Mouse (Mus musculus) cerebellum, adult 2 months (tissue): ENCODE measurements around the gene Prpf4. TPM values are rescaled to one million over a fixed set of nuclear protein-coding genes. Genes with fewer than 3 reads are reported as not detected.

ENCODE experiments used
- DNase-seq, 2 experiments: peaks; one replicate each; pipeline ENCODE4 v3.0.0; 2021
- H3K27ac ChIP-seq: fragments of 200-500 bp; 2 replicates; pipeline ENCODE4 v1.5.1; 2012; ENCODE audit warnings: low read length, control low read depth, inconsistent platforms; ENCODE audit not compliant: insufficient read depth
- H3K27me3 ChIP-seq: fragments of 200-500 bp; 2 replicates; pipeline ENCODE4 v1.6.1; 2012; ENCODE audit warnings: inconsistent platforms, mild to moderate bottlenecking, low read length, moderate library complexity; ENCODE audit not compliant: control insufficient read depth, insufficient read depth
- H3K4me1 ChIP-seq: fragments of 200-500 bp; 2 replicates; pipeline ENCODE4 v1.6.1; 2011; ENCODE audit warnings: low read length; ENCODE audit not compliant: control insufficient read depth, insufficient read depth
- H3K4me3 ChIP-seq: fragments of 200-500 bp; replicated peaks from 2 replicates; pipeline ENCODE3; 2011; ENCODE audit warnings: mild to moderate bottlenecking, low read depth, low read length, control low read depth; ENCODE audit not compliant: insufficient read depth
- CTCF ChIP-seq: fragments of 200-500 bp; IDR thresholded peaks from 2 replicates; pipeline ENCODE4 v1.5.1; 2011; ENCODE audit warnings: low read depth, mild to moderate bottlenecking, control low read depth, low read length, moderate library complexity, borderline replicate concordance; ENCODE audit not compliant: insufficient read depth
- POLR2A ChIP-seq: fragments of 200-500 bp; IDR thresholded peaks from 2 replicates; pipeline ENCODE4 v1.6.1; 2011; ENCODE audit warnings: low read length, control low read depth, borderline replicate concordance; ENCODE audit not compliant: insufficient read depth
- WGBS: fragments of 180-500 bp; shearing (Covaris S2); methylation state at CpG from one replicate; pipeline ENCODE4 v1.1.7; 2018; 5-methylcytosine and 5-hydroxymethylcytosine counted together
- polyA plus RNA-seq: library from polyadenylated mRNA; depleted of rRNA; stranded (reverse); fragments of >200 nt; gene quantifications from 2 replicates; pipeline ENCODE4 v1.2.3, GENCODE M21; 2012

The Prpf4 gene
- polyA plus RNA-seq, 1 experiment: 20.4 TPM

GRCm38 (mm10) chr4:62435081-62435480, 26.5 kb downstream of the Prpf4 start, which contains the start of gene Rnf183:
Gene Rnf183 (minus strand): TSS chr4:62435252.
- no peak for TF ChIP-seq POLR2A
- TF ChIP-seq CTCF: no peak
- Histone ChIP-seq H3K4me1 (no peaks in the 10 kb centered on the region; the same call in 1 of the 2 replicates), H3K27ac (no peak within 1 kb of the TSS), H3K27me3 (no peaks in the 10 kb centered on the region), H3K4me3 (no peak within 1 kb of the TSS)
- 79% methylated on average over 6 of the region's 6 CpGs for WGBS
- DNase-seq: no peak

- H3K4me3 ChIP-seq: no peak overlapping the region
- H3K27ac ChIP-seq: no peak overlapping the region
- no peak for DNase-seq
- WGBS: 98% methylated on average over 3 of the region's 3 CpGs
- H3K4me1 ChIP-seq: peaks cover 8% of the 10 kb centered on the region
- H3K27me3 ChIP-seq: no peaks in the 10 kb centered on the region
- no peak for TF ChIP-seq CTCF
- no peak for TF ChIP-seq POLR2A
Observed at GRCm38 (mm10) chr4:62437256-62437778, 28.7 kb downstream of the Prpf4 start.

- no peak for DNase-seq
- H3K4me1 ChIP-seq: peaks cover 8% of the 10 kb centered on the region
- H3K27me3 ChIP-seq: no peaks in the 10 kb centered on the region
- no peak overlapping the region for H3K27ac ChIP-seq
- TF ChIP-seq CTCF (no peak), POLR2A (no peak)
- WGBS: 80% methylated on average over 7 of the region's 7 CpGs
- no peak overlapping the region for H3K4me3 ChIP-seq
Observed at GRCm38 (mm10) chr4:62437871-62438270, 29.3 kb downstream of the Prpf4 start.

- WGBS: 70% methylated on average over 4 of the region's 4 CpGs
- DNase-seq: no peak
- peaks cover 8% of the 10 kb centered on the region for H3K4me1 ChIP-seq
- TF ChIP-seq POLR2A: no peak
- TF ChIP-seq CTCF: no peak
- no peaks in the 10 kb centered on the region for H3K27me3 ChIP-seq
- no peak overlapping the region for H3K4me3 ChIP-seq
- H3K27ac ChIP-seq: no peak overlapping the region; the same call in 1 of the 2 replicates
Observed at GRCm38 (mm10) chr4:62439793-62440192, 31.2 kb downstream of the Prpf4 start.

GRCm38 (mm10) chr4:62440544-62440943, 31.9 kb downstream of the Prpf4 start:
- no peaks in the 10 kb centered on the region for H3K27me3 ChIP-seq
- peak overlapping the region; percentile 84 for H3K27ac ChIP-seq
- TF ChIP-seq CTCF (no peak), POLR2A (no peak)
- 6% methylated on average over 4 of the region's 4 CpGs for WGBS
- peaks cover 8% of the 10 kb centered on the region for H3K4me1 ChIP-seq
- DNase-seq: peak; percentile 82 to 92
- no peak overlapping the region for H3K4me3 ChIP-seq

GRCm38 (mm10) chr4:62440986-62441385, 32.4 kb downstream of the Prpf4 start:
- peaks cover 8% of the 10 kb centered on the region for H3K4me1 ChIP-seq
- H3K4me3 ChIP-seq: no peak overlapping the region
- TF ChIP-seq CTCF: no peak
- TF ChIP-seq POLR2A: no peak
- 59% methylated on average over 4 of the region's 4 CpGs for WGBS
- H3K27ac ChIP-seq: peak overlapping the region; percentile 84
- H3K27me3 ChIP-seq: no peaks in the 10 kb centered on the region
- no peak for DNase-seq

GRCm38 (mm10) chr4:62454995-62455394, 46.4 kb downstream of the Prpf4 start:
- no peak overlapping the region for H3K27ac ChIP-seq
- TF ChIP-seq CTCF (peak; percentile 39; the same call in 1 of the 2 replicates), POLR2A (no peak)
- WGBS: 45% methylated on average over 5 of the region's 5 CpGs
- peak; percentile 25 to 42 for DNase-seq
- no peak overlapping the region for H3K4me3 ChIP-seq
- H3K27me3 ChIP-seq: no peaks in the 10 kb centered on the region
- H3K4me1 ChIP-seq: no peaks in the 10 kb centered on the region

- no peaks in the 10 kb centered on the region for H3K27me3 ChIP-seq
- WGBS: 47% methylated on average over 3 of the region's 3 CpGs
- no peaks in the 10 kb centered on the region for H3K4me1 ChIP-seq
- H3K4me3 ChIP-seq: no peak overlapping the region
- H3K27ac ChIP-seq: no peak overlapping the region
- DNase-seq: no peak
- TF ChIP-seq POLR2A: no peak
- TF ChIP-seq CTCF: no peak
Observed at GRCm38 (mm10) chr4:62459081-62459480, 50.5 kb downstream of the Prpf4 start.

GRCm38 (mm10) chr4:62460348-62460747, 51.8 kb downstream of the Prpf4 start:
- Histone ChIP-seq H3K4me3 (no peak overlapping the region), H3K4me1 (no peaks in the 10 kb centered on the region), H3K27ac (no peak overlapping the region), H3K27me3 (no peaks in the 10 kb centered on the region)
- 78% methylated on average over 8 of the region's 8 CpGs for WGBS
- TF ChIP-seq POLR2A: no peak
- TF ChIP-seq CTCF: no peak
- no peak for DNase-seq
